Mouse (Mus musculus): ENCODE data around the gene Ppid. TPM values are rescaled to one million over a fixed set of nuclear protein-coding genes. Genes with fewer than 3 reads are reported as not detected.

The Ppid gene
- 161 and 162 TPM in 2 replicates for polyA plus RNA-seq (2014; fragmentation: Nextera tagmentation; extraction: Ambion mirVana)

DNA sequence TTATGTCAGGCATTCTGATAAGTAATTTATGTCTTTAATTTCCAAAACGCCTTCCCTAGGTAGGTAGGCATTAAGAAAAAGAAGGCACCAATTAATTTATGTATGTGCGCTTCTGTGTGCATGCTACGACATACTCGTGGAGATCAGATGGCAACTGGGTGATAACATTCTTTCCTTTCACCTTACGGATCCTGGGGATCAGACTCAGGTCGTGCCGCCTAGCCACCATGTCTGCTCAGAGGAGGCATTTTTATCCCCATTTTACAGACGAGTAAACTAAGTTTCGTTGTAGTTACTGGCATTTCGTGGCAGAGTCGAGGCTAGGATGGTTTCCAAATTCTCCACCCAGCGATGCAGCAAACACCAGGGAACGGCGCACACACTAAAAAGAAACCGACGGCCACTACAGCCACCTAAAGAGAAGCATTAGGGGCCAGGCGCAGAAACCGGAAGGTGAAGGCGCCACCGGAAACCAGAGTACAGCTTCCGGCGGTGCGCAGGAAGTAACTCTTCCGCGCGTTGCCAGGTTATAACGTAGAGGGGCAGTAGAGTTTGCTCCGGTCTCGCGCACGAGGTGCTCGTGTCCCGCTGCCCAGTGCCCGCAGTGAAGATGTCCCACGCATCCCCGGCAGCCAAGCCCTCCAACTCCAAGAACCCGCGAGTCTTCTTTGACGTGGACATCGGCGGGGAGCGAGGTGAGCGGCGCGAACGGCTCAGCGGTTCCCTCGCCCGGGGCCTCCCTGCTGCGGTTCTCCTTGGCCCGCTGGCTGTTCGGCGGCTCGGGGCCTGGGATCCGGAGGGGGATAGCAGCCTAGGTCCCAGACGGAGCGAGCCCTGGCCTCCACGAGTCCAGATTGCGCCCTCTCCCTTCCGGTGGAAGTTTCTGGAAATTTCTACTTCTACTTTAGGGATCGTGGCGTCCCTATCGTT lies at the start of gene Ppid:
TSS of gene Ppid (plus strand) at position 480 of the 930 bp plus-strand sequence.
- WGBS: 2% methylated on average over 63 of the region's 63 CpGs
- H3K4me2 ChIP-seq (replicated peaks; ENCODE audit: low read depth, low read length): peak within 1 kb of the TSS; percentile 76
- H3K4me1 ChIP-seq (ENCODE audit: control insufficient read depth, insufficient read depth, low read length): peaks cover 5% of the 10 kb centered on the region; the same call in 1 of the 2 replicates
- H3K27me3 ChIP-seq (ENCODE audit: control insufficient read depth, insufficient read depth, low read length): no peaks in the 10 kb centered on the region
- ATAC-seq (ENCODE audit: insufficient number of reproducible peaks, insufficient read depth, low FRiP score, low read depth): peak; percentile 82
- peak within 1 kb of the TSS; percentile 86 for H3K9ac ChIP-seq (replicated peaks; ENCODE audit: low read depth, low read length)
- H3K4me3 ChIP-seq (ENCODE audit: low read depth, low read length): peak within 1 kb of the TSS; percentile 85
- peak within 1 kb of the TSS; percentile 89 for H3K27ac ChIP-seq (ENCODE audit: low read length)
- no peaks in the 10 kb centered on the region for H3K9me3 ChIP-seq (ENCODE audit: control insufficient read depth, low read depth, low read length)
- H3K36me3 ChIP-seq (ENCODE audit: control insufficient read depth, insufficient read depth, low read length): peaks cover 17% of the 10 kb centered on the region

DNA sequence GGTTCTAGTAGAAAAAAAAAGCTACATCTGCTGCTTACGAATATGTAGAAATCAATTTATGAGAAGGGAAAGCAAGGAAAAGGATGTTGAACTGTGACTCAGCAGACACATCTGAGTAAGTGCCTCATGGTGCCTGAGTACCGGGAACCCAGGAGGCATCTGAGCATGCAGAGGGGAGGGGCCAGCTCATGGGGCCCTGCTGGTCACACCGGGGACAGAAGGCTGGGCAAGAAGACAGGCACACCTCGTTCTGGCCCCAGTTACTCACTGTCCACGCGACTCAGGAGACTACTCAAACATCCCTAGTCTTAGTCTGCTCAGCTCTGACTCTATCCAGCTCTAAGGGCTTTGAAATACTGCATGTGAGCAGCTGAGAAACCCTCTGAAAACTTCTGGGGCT lies 48.6 kb upstream of the Ppid start:
- Histone ChIP-seq H3K9me3 (ENCODE audit: control insufficient read depth, low read depth, low read length) (no peaks in the 10 kb centered on the region), H3K27ac (ENCODE audit: low read length) (no peak overlapping the region), H3K9ac (replicated peaks; ENCODE audit: low read depth, low read length) (no peak overlapping the region), H3K4me1 (ENCODE audit: control insufficient read depth, insufficient read depth, low read length) (no peaks in the 10 kb centered on the region), H3K27me3 (ENCODE audit: control insufficient read depth, insufficient read depth, low read length) (no peaks in the 10 kb centered on the region), H3K4me3 (ENCODE audit: low read depth, low read length) (no peak overlapping the region), H3K36me3 (ENCODE audit: control insufficient read depth, insufficient read depth, low read length) (no peaks in the 10 kb centered on the region), H3K4me2 (replicated peaks; ENCODE audit: low read depth, low read length) (no peak overlapping the region)
- WGBS: 31% methylated on average over 6 of the region's 6 CpGs
- ATAC-seq (ENCODE audit: insufficient number of reproducible peaks, insufficient read depth, low FRiP score, low read depth): peak; percentile 46; the same call in 1 of the 2 replicates

DNA sequence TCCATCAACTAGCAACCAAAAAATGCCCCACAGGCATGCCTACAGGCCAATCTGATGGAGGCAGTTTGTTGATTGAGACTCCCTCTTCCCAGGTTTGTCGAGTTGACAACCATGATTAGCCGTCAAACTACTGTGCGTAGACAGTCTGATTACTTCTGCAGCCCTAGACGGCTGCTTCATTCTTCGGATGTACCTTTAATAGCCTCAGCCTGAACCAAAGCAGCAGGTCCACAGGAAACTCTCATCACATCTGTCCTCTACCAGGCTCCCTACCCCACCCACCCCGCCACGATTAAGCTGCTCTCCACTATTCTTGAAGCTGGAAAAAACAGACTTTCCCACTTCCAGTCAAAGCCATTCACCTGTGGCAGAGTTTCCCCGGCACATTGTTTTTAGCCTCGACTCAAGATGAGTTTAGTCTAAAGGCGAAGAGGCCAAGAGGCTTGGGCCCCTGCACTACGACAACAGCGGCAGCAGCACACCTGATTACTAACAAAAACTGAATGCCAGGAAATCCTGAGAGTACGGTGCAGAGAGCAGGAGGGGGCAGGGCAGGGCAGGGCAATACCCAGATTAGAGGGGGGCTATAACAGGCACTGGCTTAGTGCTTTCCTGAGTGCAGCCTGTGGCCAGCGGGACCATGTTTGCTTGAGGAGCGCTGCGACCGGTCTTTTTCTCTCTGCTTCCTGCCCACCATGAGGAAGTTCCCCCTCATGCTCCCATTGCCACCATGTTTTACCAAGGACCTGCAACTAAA lies 42.3 kb upstream of the Ppid start:
- H3K4me2 ChIP-seq (replicated peaks; ENCODE audit: low read depth, low read length): no peak overlapping the region
- H3K27ac ChIP-seq (ENCODE audit: low read length): no peak overlapping the region
- no peaks in the 10 kb centered on the region for H3K27me3 ChIP-seq (ENCODE audit: control insufficient read depth, insufficient read depth, low read length)
- H3K9ac ChIP-seq (replicated peaks; ENCODE audit: low read depth, low read length): no peak overlapping the region
- no peaks in the 10 kb centered on the region for H3K36me3 ChIP-seq (ENCODE audit: control insufficient read depth, insufficient read depth, low read length)
- H3K4me1 ChIP-seq (ENCODE audit: control insufficient read depth, insufficient read depth, low read length): no peaks in the 10 kb centered on the region
- no peak overlapping the region for H3K4me3 ChIP-seq (ENCODE audit: low read depth, low read length)
- no peak for ATAC-seq (ENCODE audit: insufficient number of reproducible peaks, insufficient read depth, low FRiP score, low read depth)
- 80% methylated on average over 17 of the region's 17 CpGs for WGBS
- H3K9me3 ChIP-seq (ENCODE audit: control insufficient read depth, low read depth, low read length): no peaks in the 10 kb centered on the region

DNA sequence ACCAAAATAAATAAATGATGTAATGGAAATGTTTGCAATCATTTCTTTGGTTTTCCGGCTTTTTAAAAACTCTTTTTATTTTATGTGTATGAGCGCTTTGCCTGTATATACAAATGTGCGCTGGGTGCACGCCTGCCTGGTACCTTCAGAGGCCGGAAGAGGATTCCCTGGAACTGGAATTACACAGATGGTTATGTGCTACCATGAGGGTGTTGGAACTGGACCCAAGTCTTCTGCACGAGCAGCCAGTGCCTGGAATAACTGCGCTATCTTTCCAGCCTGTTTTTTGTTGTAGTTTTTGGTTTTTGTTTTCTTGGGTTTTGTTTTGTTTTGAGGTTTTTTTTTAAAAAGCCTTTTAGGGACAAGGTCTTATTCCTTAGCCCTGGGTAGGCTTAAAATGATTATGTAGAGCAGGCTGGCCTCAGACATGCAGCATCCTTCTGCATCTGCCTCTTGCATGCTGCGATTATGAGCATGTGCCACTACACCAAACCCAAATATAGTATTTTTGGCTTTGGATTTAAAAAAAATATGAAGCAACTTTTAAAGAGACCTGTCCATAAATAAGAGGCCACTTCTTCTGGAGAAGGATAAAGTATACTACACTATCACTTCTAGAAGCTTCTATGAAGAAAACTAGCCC lies 41.3 kb upstream of the Ppid start:
- Histone ChIP-seq H3K4me1 (ENCODE audit: control insufficient read depth, insufficient read depth, low read length) (no peaks in the 10 kb centered on the region), H3K27ac (ENCODE audit: low read length) (no peak overlapping the region), H3K36me3 (ENCODE audit: control insufficient read depth, insufficient read depth, low read length) (no peaks in the 10 kb centered on the region), H3K4me2 (replicated peaks; ENCODE audit: low read depth, low read length) (no peak overlapping the region), H3K4me3 (ENCODE audit: low read depth, low read length) (no peak overlapping the region), H3K9me3 (ENCODE audit: control insufficient read depth, low read depth, low read length) (no peaks in the 10 kb centered on the region), H3K27me3 (ENCODE audit: control insufficient read depth, insufficient read depth, low read length) (no peaks in the 10 kb centered on the region), H3K9ac (replicated peaks; ENCODE audit: low read depth, low read length) (no peak overlapping the region)
- no peak for ATAC-seq (ENCODE audit: insufficient number of reproducible peaks, insufficient read depth, low FRiP score, low read depth)
- WGBS: 90% methylated on average over 8 of the region's 8 CpGs

DNA sequence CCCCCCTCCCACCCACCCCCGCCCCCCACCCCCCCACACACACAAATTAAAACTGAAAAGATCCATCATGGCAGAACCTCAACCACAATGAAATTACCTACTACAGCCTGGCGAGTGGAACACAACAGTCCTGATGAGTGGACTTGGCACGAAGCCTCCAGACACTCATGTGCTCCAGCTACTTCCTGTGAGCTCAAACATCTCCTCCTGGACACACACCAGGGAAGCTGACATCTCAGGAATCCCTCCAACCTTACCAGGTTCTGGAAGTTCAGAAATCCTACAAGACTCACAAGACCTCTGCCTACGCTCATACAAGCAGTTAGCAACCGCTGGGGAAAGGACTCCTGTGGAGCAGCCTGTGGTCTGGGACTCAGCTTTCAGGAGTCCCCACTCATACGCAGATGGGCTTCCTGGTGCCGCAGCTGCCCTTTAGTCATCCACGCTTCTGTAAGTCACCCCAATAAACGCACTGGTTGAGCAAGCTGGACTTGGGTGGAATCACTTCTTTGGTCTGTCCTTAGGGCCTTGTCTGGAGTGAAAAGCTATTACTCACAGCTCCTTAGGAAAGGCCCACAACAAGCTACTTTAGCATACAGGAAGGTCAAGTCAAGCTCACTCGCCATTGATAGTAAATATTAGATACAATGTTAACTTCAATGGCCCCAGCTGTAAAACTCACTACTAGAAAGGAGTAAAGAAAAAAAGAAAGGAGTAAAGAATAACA lies 39.2 kb upstream of the Ppid start:
- H3K9ac ChIP-seq (replicated peaks; ENCODE audit: low read depth, low read length): no peak overlapping the region
- H3K27me3 ChIP-seq (ENCODE audit: control insufficient read depth, insufficient read depth, low read length): no peaks in the 10 kb centered on the region
- 78% methylated on average over 10 of the region's 10 CpGs for WGBS
- no peak overlapping the region for H3K4me3 ChIP-seq (ENCODE audit: low read depth, low read length)
- no peaks in the 10 kb centered on the region for H3K9me3 ChIP-seq (ENCODE audit: control insufficient read depth, low read depth, low read length)
- H3K4me1 ChIP-seq (ENCODE audit: control insufficient read depth, insufficient read depth, low read length): no peaks in the 10 kb centered on the region
- H3K36me3 ChIP-seq (ENCODE audit: control insufficient read depth, insufficient read depth, low read length): no peaks in the 10 kb centered on the region
- ATAC-seq (ENCODE audit: insufficient number of reproducible peaks, insufficient read depth, low FRiP score, low read depth): no peak
- no peak overlapping the region for H3K27ac ChIP-seq (ENCODE audit: low read length)
- H3K4me2 ChIP-seq (replicated peaks; ENCODE audit: low read depth, low read length): no peak overlapping the region

DNA sequence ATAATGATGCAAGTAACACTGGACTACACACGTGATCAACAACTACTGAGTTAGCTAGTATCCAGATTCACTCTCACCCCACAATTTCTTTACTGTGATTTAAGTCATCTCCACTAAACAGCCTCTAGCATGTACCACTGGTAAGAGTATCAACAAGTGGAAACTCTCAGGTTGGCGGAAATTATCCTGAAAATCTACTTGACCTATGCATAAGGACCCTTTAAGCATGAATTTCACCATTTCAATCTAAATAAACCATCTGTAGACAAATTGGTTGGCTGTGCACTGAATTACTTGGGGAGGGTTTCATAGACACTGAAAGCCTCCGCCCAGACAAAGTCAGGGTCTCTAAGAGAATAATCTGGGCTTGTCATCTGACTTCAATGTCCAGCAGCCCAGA lies 37.4 kb upstream of the Ppid start:
- Histone ChIP-seq H3K27ac (ENCODE audit: low read length) (no peak overlapping the region), H3K4me2 (replicated peaks; ENCODE audit: low read depth, low read length) (no peak overlapping the region), H3K9ac (replicated peaks; ENCODE audit: low read depth, low read length) (no peak overlapping the region), H3K4me1 (ENCODE audit: control insufficient read depth, insufficient read depth, low read length) (no peaks in the 10 kb centered on the region), H3K4me3 (ENCODE audit: low read depth, low read length) (no peak overlapping the region), H3K27me3 (ENCODE audit: control insufficient read depth, insufficient read depth, low read length) (no peaks in the 10 kb centered on the region), H3K9me3 (ENCODE audit: control insufficient read depth, low read depth, low read length) (no peaks in the 10 kb centered on the region), H3K36me3 (ENCODE audit: control insufficient read depth, insufficient read depth, low read length) (no peaks in the 10 kb centered on the region)
- ATAC-seq (ENCODE audit: insufficient number of reproducible peaks, insufficient read depth, low FRiP score, low read depth): no peak
- WGBS: 84% methylated on average over 3 of the region's 3 CpGs

DNA sequence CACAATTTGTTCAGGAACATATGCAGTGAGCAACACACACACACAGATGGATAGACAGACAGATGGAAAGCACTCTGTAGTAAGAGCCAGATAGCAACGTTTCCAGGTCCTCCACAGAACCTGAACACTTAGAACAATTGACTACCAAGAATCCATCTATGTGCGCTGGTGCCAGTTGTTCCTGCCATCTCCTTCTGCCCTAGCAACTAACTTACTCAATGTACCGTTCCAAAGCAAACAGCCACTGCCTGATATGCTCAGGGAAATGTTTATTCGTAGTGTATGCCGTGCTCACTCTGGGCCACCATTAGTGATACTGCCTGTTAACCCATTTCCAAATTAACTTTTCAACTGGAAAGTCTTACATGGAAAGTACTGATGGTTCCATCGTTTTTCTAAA lies 36.1 kb upstream of the Ppid start:
- H3K4me3 ChIP-seq (ENCODE audit: low read depth, low read length): no peak overlapping the region
- 79% methylated on average over 6 of the region's 6 CpGs for WGBS
- H3K9me3 ChIP-seq (ENCODE audit: control insufficient read depth, low read depth, low read length): no peaks in the 10 kb centered on the region
- no peaks in the 10 kb centered on the region for H3K27me3 ChIP-seq (ENCODE audit: control insufficient read depth, insufficient read depth, low read length)
- no peak for ATAC-seq (ENCODE audit: insufficient number of reproducible peaks, insufficient read depth, low FRiP score, low read depth)
- 0 out of 2 replicates have a peak, but pooled peaks cover 3% of the 10 kb centered on the region for H3K4me1 ChIP-seq (ENCODE audit: control insufficient read depth, insufficient read depth, low read length)
- no peak overlapping the region for H3K27ac ChIP-seq (ENCODE audit: low read length)
- H3K4me2 ChIP-seq (replicated peaks; ENCODE audit: low read depth, low read length): no peak overlapping the region
- H3K9ac ChIP-seq (replicated peaks; ENCODE audit: low read depth, low read length): no peak overlapping the region
- no peaks in the 10 kb centered on the region for H3K36me3 ChIP-seq (ENCODE audit: control insufficient read depth, insufficient read depth, low read length)
